Mouse (Mus musculus) monocyte, adult 2 months (primary cell): ENCODE data around the gene Ccdc120.
"Not testable (repeated sequence)": the region's sequence is repeated elsewhere in the genome, so short reads cannot be mapped to it uniquely, and the experiment has no call there.

Experiments
- DNase-seq, 2 experiments: peaks; one replicate each; pipeline ENCODE4 v3.0.0; 2022; ENCODE audit warnings: low spot score in 2 of 2, low read depth in 1 of 2

Gene Ccdc120

DNA sequence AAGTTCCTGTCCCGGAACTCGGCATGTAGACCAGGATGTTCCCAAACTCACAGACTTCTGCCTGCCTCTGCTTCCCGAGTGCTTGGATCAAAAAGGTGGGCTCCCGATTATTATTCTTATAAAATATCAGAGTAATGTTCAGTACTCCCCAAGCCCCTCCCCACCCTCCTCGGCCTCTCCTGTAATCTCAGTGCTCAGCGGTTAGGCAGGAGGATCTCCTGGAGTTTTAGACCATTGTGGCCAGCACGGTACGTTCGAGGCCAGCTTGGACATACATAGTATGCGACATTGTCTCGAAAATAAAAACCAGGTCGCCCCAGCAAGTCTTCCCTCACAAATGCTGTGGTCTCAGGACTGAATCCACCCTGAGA lies 37.0 kb downstream of the Ccdc120 start:
- not testable (repeated sequence) for DNase-seq

- DNase-seq, result peak; percentile 39 to 69
Measured at GRCm38 (mm10) chrX:7696954-7697381, 53.7 kb downstream of the Ccdc120 start, which contains the start of gene Gpkow. Gene Gpkow, plus strand, starts transcription at chrX:7697131.

GRCm38 (mm10) chrX:7696520-7696919 lies 54.2 kb downstream of the Ccdc120 start:
- no peak for DNase-seq

- no peak for DNase-seq
Measured at GRCm38 (mm10) chrX:7692862-7693261, 57.8 kb downstream of the Ccdc120 start.

GRCm38 (mm10) chrX:7690486-7690885 lies 60.2 kb downstream of the Ccdc120 start:
- no peak for DNase-seq

- no peak for DNase-seq
Measured at GRCm38 (mm10) chrX:7688321-7688720, 62.4 kb downstream of the Ccdc120 start.
